ENCODE assay signal across 18 mouse cellular contexts in the genomic region with DNA sequence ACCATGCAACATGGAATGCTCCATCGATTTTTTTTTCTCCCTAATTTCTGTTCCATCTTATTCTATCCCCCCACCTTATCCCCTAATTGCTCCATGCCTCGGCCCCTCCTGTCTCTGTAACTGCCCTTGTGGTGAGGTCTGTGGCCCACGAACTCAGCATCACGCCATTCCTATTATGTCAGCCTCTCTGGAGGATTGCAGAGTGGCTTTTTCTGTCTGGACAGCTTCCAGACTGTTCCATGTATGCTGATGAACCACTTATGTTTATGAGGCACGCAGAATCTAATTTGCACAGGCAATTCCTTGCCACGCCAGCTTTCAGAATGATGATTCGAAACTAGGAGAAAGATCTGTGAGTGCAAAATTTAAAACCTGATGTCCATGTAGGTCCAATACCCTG.
DNase-seq lines count a peak whose midpoint lies in the region; ATAC-seq lines count a peak whose summit lies in the region.
"Had no signal": no experiment of that assay in that cellular context is flagged by ENCODE, and none has a peak within 500 bp of the region (broad histone marks: within the 10 kb centered on the region; RNA-seq: fewer than 3 reads in every experiment).

No protein-coding gene starts in this region.

- no peak overlapping the region for H3K4me3 ChIP-seq in embryonic facial prominence, embryonic 10.5 days
- no peak overlapping the region for H3K4me3 ChIP-seq in liver, embryonic 12.5 days
- H3K4me3 ChIP-seq: heart, embryonic 10.5 days; limb, embryonic 13.5 days; liver, embryonic 15.5 days; megakaryocyte, embryonic 14.5 days had no signal

- no peak for ATAC-seq in liver, embryonic 12.5 days

- H3K9me3 ChIP-seq in embryonic facial prominence, embryonic 10.5 days: no peaks in the 10 kb centered on the region
- H3K9me3 ChIP-seq in liver, embryonic 12.5 days (replicated peaks): no peaks in the 10 kb centered on the region
- H3K9me3 ChIP-seq: heart, embryonic 10.5 days; limb, embryonic 13.5 days; liver, embryonic 15.5 days; megakaryocyte, embryonic 14.5 days had no signal

- H3K27me3 ChIP-seq in embryonic facial prominence, embryonic 10.5 days (replicated peaks; ENCODE audit: low read depth, poor library complexity, severe bottlenecking): no peaks in the 10 kb centered on the region
- no peaks in the 10 kb centered on the region for H3K27me3 ChIP-seq in liver, embryonic 12.5 days (replicated peaks)
- H3K27me3 ChIP-seq: limb, embryonic 13.5 days; liver, embryonic 15.5 days had no signal

- no peaks in the 10 kb centered on the region for H3K36me3 ChIP-seq in embryonic facial prominence, embryonic 10.5 days (replicated peaks)
- no peaks in the 10 kb centered on the region for H3K36me3 ChIP-seq in liver, embryonic 12.5 days
- H3K36me3 ChIP-seq: heart, embryonic 10.5 days; limb, embryonic 13.5 days; liver, embryonic 15.5 days had no signal

- no peak overlapping the region for H3K4me2 ChIP-seq in liver, embryonic 12.5 days
- H3K4me2 ChIP-seq: limb, embryonic 13.5 days; liver, embryonic 15.5 days had no signal

- H3K27ac ChIP-seq in embryonic facial prominence, embryonic 10.5 days (replicated peaks): no peak overlapping the region
- H3K27ac ChIP-seq in liver, embryonic 12.5 days: no peak overlapping the region
- H3K27ac ChIP-seq: limb, embryonic 13.5 days; liver, embryonic 15.5 days had no signal

- intact Hi-C loops in heart, postnatal 36 days (cut with DNase I): no loop called here

- H3K4me1 ChIP-seq in embryonic facial prominence, embryonic 10.5 days: peaks cover 6% of the 10 kb centered on the region
- no peaks in the 10 kb centered on the region for H3K4me1 ChIP-seq in liver, embryonic 12.5 days

- H3K9ac ChIP-seq in liver, embryonic 12.5 days: no peak overlapping the region
- H3K9ac ChIP-seq: limb, embryonic 13.5 days; liver, embryonic 15.5 days had no signal

- peak; percentile 71 for DNase-seq in heart, adult 11 months
- DNase-seq in heart, postnatal 36 days: no peak
- DNase-seq in kidney, postnatal 10 days: peak; percentile 14
- DNase-seq in kidney, adult 9 months: no peak
- DNase-seq in 3T3-L1 (ENCODE audit: low read depth, low spot score): peak; percentile 4
- peak; percentile 4 for DNase-seq in embryonic facial prominence, embryonic 10.5 days (ENCODE audit: low spot score)
- no peak for DNase-seq in adrenal gland, postnatal 14 days
- DNase-seq: gastrocnemius, postnatal 14 days; kidney, adult 2 months; kidney, postnatal 4 days; lung, postnatal 14 days; right cerebral cortex, adult 18-20 months; thymus, adult 18-20 months had no signal

- WGBS in embryonic facial prominence, embryonic 10.5 days: 83% methylated on average over 7 of the region's 7 CpGs
- WGBS in liver, embryonic 12.5 days (ENCODE audit: insufficient replicate concordance): 69% methylated on average over 7 of the region's 7 CpGs

Comparison
In these comparisons a context has a peak if more than half of its experiments do, and no peak if none do; other contexts are left out.
1. DNase-seq: peak in heart, adult 11 months (single experiment), kidney, postnatal 10 days (single experiment), 3T3-L1 (single experiment) and embryonic facial prominence, embryonic 10.5 days (single experiment); none in heart, postnatal 36 days (0 of 2), kidney, adult 9 months (single experiment) and adrenal gland, postnatal 14 days (single experiment).